ENCODE assay signal across 23 mouse cellular contexts in the genomic region with DNA sequence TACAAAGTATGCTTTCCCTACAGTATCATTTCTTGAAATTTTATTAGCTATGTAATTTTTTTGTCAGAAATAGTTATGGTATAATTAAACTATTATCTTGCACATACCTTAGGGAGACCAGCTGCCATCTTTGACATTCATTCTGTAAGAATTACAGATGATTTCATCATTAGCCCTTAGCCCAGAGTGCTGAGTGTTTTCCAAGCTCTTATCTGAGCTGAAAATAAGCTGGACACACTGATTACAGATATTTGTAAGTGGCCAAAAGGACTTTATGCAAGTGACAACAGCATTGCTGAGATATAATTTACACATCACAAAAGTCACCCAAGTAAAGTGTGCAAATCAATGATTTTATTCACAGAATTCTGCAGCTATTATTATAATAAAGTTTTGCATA.
"Had no signal": no experiment of that assay in that cellular context is flagged by ENCODE, and none has a peak within 500 bp of the region (broad histone marks: within the 10 kb centered on the region; RNA-seq: fewer than 3 reads in every experiment).

No protein-coding gene starts in this region.

- H3K9me3 ChIP-seq: kidney, embryonic 15.5 days; limb, embryonic 12.5 days; limb, embryonic 15.5 days; liver, embryonic 13.5 days; lung, embryonic 15.5 days; megakaryocyte, embryonic 14.5 days; midbrain, embryonic 10.5 days; midbrain, embryonic 13.5 days had no signal

- H3K4me2 ChIP-seq: kidney, embryonic 15.5 days; limb, embryonic 12.5 days; limb, embryonic 15.5 days; liver, embryonic 13.5 days; lung, embryonic 15.5 days; midbrain, embryonic 13.5 days had no signal

- H3K4me1 ChIP-seq: kidney, embryonic 15.5 days; limb, embryonic 12.5 days; limb, embryonic 15.5 days; lung, embryonic 15.5 days; megakaryocyte, embryonic 14.5 days; midbrain, embryonic 10.5 days; midbrain, embryonic 13.5 days had no signal

- H3K9ac ChIP-seq: kidney, embryonic 15.5 days; limb, embryonic 12.5 days; limb, embryonic 15.5 days; liver, embryonic 13.5 days; lung, embryonic 15.5 days; midbrain, embryonic 13.5 days had no signal

- DNase-seq: kidney, adult 2 months; kidney, postnatal 10 days; kidney, postnatal 36 days; layer of hippocampus, postnatal 36 days; left cerebral cortex, postnatal 4 days; liver, embryonic 13.5 days; lung, adult 18-20 months; lung, postnatal 10 days; lung, postnatal 36 days; right cerebral cortex, postnatal 14 days; right cerebral cortex, postnatal 4 days; thymus, postnatal 25 days had no signal

- ATAC-seq: intestine, postnatal 0 days; midbrain, embryonic 13.5 days; midbrain, embryonic 16.5 days had no signal

- H3K4me3 ChIP-seq: kidney, embryonic 15.5 days; left cerebral cortex, adult 2 months; limb, embryonic 12.5 days; limb, embryonic 15.5 days; liver, embryonic 13.5 days; lung, embryonic 15.5 days; megakaryocyte, embryonic 14.5 days; midbrain, embryonic 10.5 days; midbrain, embryonic 13.5 days had no signal

- H3K27me3 ChIP-seq: kidney, embryonic 15.5 days; limb, embryonic 12.5 days; limb, embryonic 15.5 days; liver, embryonic 13.5 days; lung, embryonic 15.5 days; megakaryocyte, embryonic 14.5 days; midbrain, embryonic 13.5 days had no signal

- H3K27ac ChIP-seq: kidney, embryonic 15.5 days; left cerebral cortex, adult 2 months; limb, embryonic 12.5 days; limb, embryonic 15.5 days; liver, embryonic 13.5 days; lung, embryonic 15.5 days; midbrain, embryonic 10.5 days; midbrain, embryonic 13.5 days; stomach, postnatal 0 days had no signal
